In genomic region chr8:91227421-91227841, GRCm38 (mm10) we compare ENCODE assay signal across 13 mouse cellular contexts. TPM values are rescaled to one million over a fixed set of nuclear protein-coding genes. Genes with fewer than 3 reads are reported as not detected.
DNase-seq lines count a peak whose midpoint lies in the region; ATAC-seq and TF ChIP-seq lines count a peak whose summit lies in the region.
"Had no signal": no experiment of that assay in that cellular context is flagged by ENCODE, and none has a peak within 500 bp of the region (broad histone marks: within the 10 kb centered on the region; RNA-seq: fewer than 3 reads in every experiment).

No protein-coding gene starts in this region.

- no peak for DNase-seq in embryonic facial prominence, embryonic 10.5 days (ENCODE audit: low spot score)
- peak; percentile 17 for DNase-seq in lung, postnatal 0 days (ENCODE audit: low spot score)
- no peak for DNase-seq in lung, postnatal 25 days (ENCODE audit: low spot score)
- DNase-seq in cerebellum, adult 11 months: peak; percentile 38
- peak; percentile 56 for DNase-seq in liver, postnatal 0 days
- no peak for DNase-seq in midbrain, embryonic 11.5 days (ENCODE audit: low spot score, missing footprints)
- DNase-seq: heart, postnatal 4 days had no signal

- H3K27me3 ChIP-seq in embryonic facial prominence, embryonic 13.5 days: no peaks in the 10 kb centered on the region
- no peaks in the 10 kb centered on the region for H3K27me3 ChIP-seq in embryonic facial prominence, embryonic 10.5 days (replicated peaks; ENCODE audit: low read depth, poor library complexity, severe bottlenecking)
- no peaks in the 10 kb centered on the region for H3K27me3 ChIP-seq in lung, postnatal 0 days (replicated peaks; ENCODE audit: insufficient read depth, low read length)
- no peaks in the 10 kb centered on the region for H3K27me3 ChIP-seq in liver, postnatal 0 days (ENCODE audit: insufficient read depth, low read length)
- no peaks in the 10 kb centered on the region for H3K27me3 ChIP-seq in midbrain, embryonic 11.5 days (ENCODE audit: control insufficient read depth, insufficient read depth, low read length)
- H3K27me3 ChIP-seq: intestine, embryonic 15.5 days had no signal

- no peaks in the 10 kb centered on the region for H3K9me3 ChIP-seq in embryonic facial prominence, embryonic 13.5 days
- H3K9me3 ChIP-seq in embryonic facial prominence, embryonic 10.5 days: no peaks in the 10 kb centered on the region
- H3K9me3 ChIP-seq in lung, postnatal 0 days (ENCODE audit: low read length): no peaks in the 10 kb centered on the region
- no peaks in the 10 kb centered on the region for H3K9me3 ChIP-seq in liver, postnatal 0 days (ENCODE audit: low read length)
- H3K9me3 ChIP-seq in midbrain, embryonic 11.5 days (ENCODE audit: control insufficient read depth, low read length): no peaks in the 10 kb centered on the region
- H3K9me3 ChIP-seq: intestine, embryonic 15.5 days had no signal

- no peak overlapping the region for H3K4me2 ChIP-seq in embryonic facial prominence, embryonic 13.5 days
- no peak overlapping the region for H3K4me2 ChIP-seq in lung, postnatal 0 days (replicated peaks; ENCODE audit: low read depth, low read length)
- no peak overlapping the region for H3K4me2 ChIP-seq in liver, postnatal 0 days (ENCODE audit: low read depth, low read length)
- no peak overlapping the region for H3K4me2 ChIP-seq in midbrain, embryonic 11.5 days
- H3K4me2 ChIP-seq: heart, embryonic 11.5 days; intestine, embryonic 15.5 days had no signal

- no peak for TF ChIP-seq EP300 in lung, postnatal 0 days (IDR thresholded peaks at IDR 0.05)
- TF ChIP-seq EP300 in liver, postnatal 0 days (IDR thresholded peaks at IDR 0.05; ENCODE audit: low read depth): no peak

- H3K4me3 ChIP-seq in embryonic facial prominence, embryonic 13.5 days: no peak overlapping the region
- no peak overlapping the region for H3K4me3 ChIP-seq in embryonic facial prominence, embryonic 10.5 days
- H3K4me3 ChIP-seq in lung, postnatal 0 days (ENCODE audit: low read depth, low read length): no peak overlapping the region
- H3K4me3 ChIP-seq in liver, postnatal 0 days (ENCODE audit: low read depth, low read length): no peak overlapping the region
- no peak overlapping the region for H3K4me3 ChIP-seq in midbrain, embryonic 11.5 days (ENCODE audit: low read depth, low read length)
- H3K4me3 ChIP-seq: intestine, embryonic 15.5 days; left cerebral cortex, adult 2 months; myocyte had no signal

- H3K4me1 ChIP-seq in embryonic facial prominence, embryonic 13.5 days: no peaks in the 10 kb centered on the region
- no peaks in the 10 kb centered on the region for H3K4me1 ChIP-seq in embryonic facial prominence, embryonic 10.5 days
- H3K4me1 ChIP-seq in lung, postnatal 0 days (ENCODE audit: insufficient read depth, low read depth, low read length): no peaks in the 10 kb centered on the region
- H3K4me1 ChIP-seq in liver, postnatal 0 days (ENCODE audit: insufficient read depth): 0 out of 2 replicates have a peak, but pooled peaks cover 4% of the 10 kb centered on the region
- H3K4me1 ChIP-seq in midbrain, embryonic 11.5 days (ENCODE audit: control insufficient read depth, insufficient read depth, low read length): no peaks in the 10 kb centered on the region
- H3K4me1 ChIP-seq: intestine, embryonic 15.5 days had no signal

- 0 out of 2 replicates have a peak overlapping the region, but pooled peaks have one; percentile 40 for H3K27ac ChIP-seq in embryonic facial prominence, embryonic 13.5 days
- no peak overlapping the region for H3K27ac ChIP-seq in embryonic facial prominence, embryonic 10.5 days (replicated peaks)
- no peak overlapping the region for H3K27ac ChIP-seq in lung, postnatal 0 days (ENCODE audit: low read length)
- H3K27ac ChIP-seq in liver, postnatal 0 days (ENCODE audit: low read depth): 0 out of 2 replicates have a peak overlapping the region, but pooled peaks have one; percentile 44
- no peak overlapping the region for H3K27ac ChIP-seq in midbrain, embryonic 11.5 days (ENCODE audit: low read depth, low read length)
- H3K27ac ChIP-seq: intestine, embryonic 15.5 days; left cerebral cortex, adult 2 months had no signal

- no peak for TF ChIP-seq CTCF in lung, postnatal 0 days (IDR thresholded peaks at IDR 0.05)
- no peak for TF ChIP-seq CTCF in liver, postnatal 0 days (IDR thresholded peaks at IDR 0.05; ENCODE audit: low read depth)

- no peak for ATAC-seq in embryonic facial prominence, embryonic 13.5 days (ENCODE audit: insufficient number of reproducible peaks, insufficient read depth, low FRiP score, low TSS enrichment, low read depth)
- ATAC-seq in lung, postnatal 0 days: peak; percentile 26; the same call in 1 of the 2 replicates
- peak; percentile 91 for ATAC-seq in liver, postnatal 0 days
- ATAC-seq in midbrain, embryonic 11.5 days (ENCODE audit: low FRiP score): no peak
- no peak for ATAC-seq in erythroblast, adult 5-6 weeks (replicated peaks; ENCODE audit: low FRiP score, poor library complexity, severe bottlenecking)
- ATAC-seq: intestine, embryonic 15.5 days had no signal

- peaks cover 6% of the 10 kb centered on the region; the same call in 1 of the 2 replicates for H3K36me3 ChIP-seq in embryonic facial prominence, embryonic 13.5 days
- H3K36me3 ChIP-seq in embryonic facial prominence, embryonic 10.5 days (replicated peaks): peaks cover 9% of the 10 kb centered on the region
- no peaks in the 10 kb centered on the region for H3K36me3 ChIP-seq in lung, postnatal 0 days (ENCODE audit: insufficient read depth, low read length)
- H3K36me3 ChIP-seq in liver, postnatal 0 days (replicated peaks; ENCODE audit: insufficient read depth, low read length): 0 out of 2 replicates have a peak, but pooled peaks cover 2% of the 10 kb centered on the region
- no peaks in the 10 kb centered on the region for H3K36me3 ChIP-seq in midbrain, embryonic 11.5 days (ENCODE audit: control insufficient read depth, insufficient read depth, low read length)
- H3K36me3 ChIP-seq: intestine, embryonic 15.5 days had no signal

- 91% methylated on average over 7 of the region's 7 CpGs for whole genome bisulfite sequencing in embryonic facial prominence, embryonic 13.5 days
- 95% methylated on average over 7 of the region's 7 CpGs for WGBS in embryonic facial prominence, embryonic 10.5 days
- 65% methylated on average over 7 of the region's 7 CpGs for WGBS in lung, postnatal 0 days
- 74% methylated on average over 7 of the region's 7 CpGs for WGBS in liver, postnatal 0 days (ENCODE audit: insufficient replicate concordance)
- WGBS in midbrain, embryonic 11.5 days: 89% methylated on average over 7 of the region's 7 CpGs

- no peak overlapping the region for H3K9ac ChIP-seq in embryonic facial prominence, embryonic 13.5 days
- H3K9ac ChIP-seq in lung, postnatal 0 days (replicated peaks; ENCODE audit: low read depth): no peak overlapping the region
- H3K9ac ChIP-seq in liver, postnatal 0 days (replicated peaks): no peak overlapping the region
- no peak overlapping the region for H3K9ac ChIP-seq in midbrain, embryonic 11.5 days (ENCODE audit: low read length)
- H3K9ac ChIP-seq: intestine, embryonic 15.5 days had no signal

RNA-seq across cellular contexts. Expression of gene Aktip, which starts 27.7 kb away (rescaled TPM):
- 54.2 and 58.2 TPM in 2 replicates for polyA plus RNA-seq in embryonic facial prominence, embryonic 13.5 days (2015; fragmentation: Nextera tagmentation; extraction: Ambion mirVana)
- 54.3 and 60.0 TPM in 2 replicates for polyA plus RNA-seq in embryonic facial prominence, embryonic 10.5 days (2016; fragmentation: Nextera tagmentation; extraction: Ambion mirVana)
- 65.1 and 65.6 TPM in 2 replicates for polyA plus RNA-seq in lung, postnatal 0 days (2015; fragmentation: Nextera tagmentation; extraction: Ambion mirVana)
- 7.7 and 8.1 TPM in 2 replicates for polyA plus RNA-seq in liver, postnatal 0 days (2015; fragmentation: Nextera tagmentation; extraction: Ambion mirVana)
- 94.6 and 96.4 TPM in 2 replicates for polyA plus RNA-seq in midbrain, embryonic 11.5 days (2014; fragmentation: Nextera tagmentation; extraction: Ambion mirVana)
- total RNA-seq in erythroblast, adult 5-6 weeks (2015; ENCODE audit: low replicate concordance): 2.3 and 8.3 TPM in 2 replicates
- 2.0 and 3.1 TPM in 2 replicates for total RNA-seq in erythroblast, adult 5-6 weeks (2017; ENCODE audit: low replicate concordance)

Comparison
In these comparisons a context has a peak if more than half of its experiments do, and no peak if none do; other contexts are left out.
1. H3K27ac ChIP-seq: peak in embryonic facial prominence, embryonic 13.5 days (single experiment) and liver, postnatal 0 days (single experiment); none in embryonic facial prominence, embryonic 10.5 days (single experiment), lung, postnatal 0 days (single experiment) and midbrain, embryonic 11.5 days (single experiment).
2. DNase-seq: peak in lung, postnatal 0 days (single experiment), cerebellum, adult 11 months (single experiment) and liver, postnatal 0 days (single experiment); none in embryonic facial prominence, embryonic 10.5 days (single experiment), lung, postnatal 25 days (single experiment) and midbrain, embryonic 11.5 days (single experiment).
3. ATAC-seq: peak in lung, postnatal 0 days (single experiment) and liver, postnatal 0 days (single experiment); none in embryonic facial prominence, embryonic 13.5 days (single experiment), midbrain, embryonic 11.5 days (single experiment) and erythroblast, adult 5-6 weeks (single experiment).